Comparison of ENCODE assay signal across 8 mouse cellular contexts in the genomic region with DNA sequence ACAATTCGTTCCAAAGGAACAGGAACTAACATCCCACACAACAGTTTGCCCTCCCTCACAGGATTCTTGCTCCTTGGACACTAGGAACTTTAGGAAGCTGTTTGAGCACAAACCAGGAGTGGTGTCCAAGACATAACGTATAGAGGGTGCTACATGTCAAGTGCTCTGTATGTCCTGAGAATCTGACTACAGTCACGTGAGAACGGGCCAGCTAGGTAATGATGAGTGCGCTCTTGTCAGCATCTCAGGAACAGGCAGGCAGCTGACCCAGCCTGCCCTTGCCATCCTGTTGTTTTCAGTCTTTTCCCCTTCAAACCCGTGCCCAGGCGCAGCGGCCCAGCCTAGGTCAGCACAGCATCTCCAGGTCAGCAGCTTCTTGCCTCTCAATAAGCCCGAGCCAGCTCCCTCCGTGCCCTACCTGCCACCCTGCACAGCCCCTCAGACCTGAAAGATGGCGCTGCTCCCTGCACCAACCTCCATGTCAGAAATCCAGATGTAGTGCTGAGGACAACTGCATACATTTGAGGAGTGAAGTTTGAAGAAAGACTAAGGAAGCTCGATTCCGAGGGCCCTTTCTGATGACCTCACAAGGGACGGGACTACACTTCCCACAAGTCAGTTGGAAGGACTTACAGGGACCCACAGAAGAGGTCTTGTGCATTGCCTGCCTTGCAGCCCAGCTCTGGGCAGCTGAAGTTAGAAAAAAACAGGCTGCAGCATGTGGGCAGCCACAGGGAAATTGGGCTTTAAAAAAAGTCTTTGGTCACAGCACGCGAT. TPM values are rescaled to one million over a fixed set of nuclear protein-coding genes. Genes with fewer than 3 reads are reported as not detected.
A peak's percentile ranks its signal among the peaks of the same experiment; 100 is the strongest.
DNase-seq lines count a peak whose midpoint lies in the region; ATAC-seq and TF ChIP-seq lines count a peak whose summit lies in the region.
"Not testable (repeated sequence)": the region's sequence is repeated elsewhere in the genome, so short reads cannot be mapped to it uniquely, and the experiment has no call there.

No protein-coding gene starts in this region.

- H3K4me3 ChIP-seq in C2C12 (ENCODE audit: insufficient read depth, poor library complexity, severe bottlenecking): peak overlapping the region; percentile 37
- peak overlapping the region; percentile 64 for H3K4me3 ChIP-seq in erythroblast, embryonic 14.5 days (replicated peaks)
- H3K4me3 ChIP-seq in heart, embryonic 11.5 days (ENCODE audit: low read depth, low read length): peak overlapping the region; percentile 53
- H3K4me3 ChIP-seq in kidney, embryonic 16.5 days (ENCODE audit: low read length): peak overlapping the region; percentile 85
- H3K4me3 ChIP-seq in liver, adult 2 months (ENCODE audit: insufficient read depth, low read depth, low read length): peak overlapping the region; percentile 93
- peak overlapping the region; percentile 54 for H3K4me3 ChIP-seq in myocyte

- not testable (repeated sequence) for TF ChIP-seq CTCF in C2C12 (IDR thresholded peaks at IDR 0.05; ENCODE audit: control insufficient read depth, insufficient read depth, insufficient read length); brain, embryonic 14.5 days (IDR thresholded peaks at IDR 0.05; ENCODE audit: borderline replicate concordance, extremely low read depth, insufficient read depth, insufficient read length); liver, adult 2 months (IDR thresholded peaks at IDR 0.05; ENCODE audit: low read depth, low read length)

- H3K79me2 ChIP-seq in C2C12 (ENCODE audit: control insufficient read depth, insufficient read depth); liver, adult 2 months (ENCODE audit: control insufficient read depth, insufficient read depth, low read length); myocyte (ENCODE audit: control insufficient read depth, insufficient read depth): not testable (repeated sequence)

- H3K4me1 ChIP-seq in erythroblast, embryonic 14.5 days (ENCODE audit: control insufficient read depth): peaks cover 10% of the 10 kb centered on the region
- H3K4me1 ChIP-seq in heart, embryonic 11.5 days (ENCODE audit: control insufficient read depth, insufficient read depth, low read length); kidney, embryonic 16.5 days (ENCODE audit: insufficient read depth, low read length); liver, adult 2 months (ENCODE audit: control insufficient read depth, insufficient read depth, low read length): not testable (repeated sequence)

- not testable (repeated sequence) for H3K36me3 ChIP-seq in C2C12 (ENCODE audit: control insufficient read depth, insufficient read depth); erythroblast, embryonic 14.5 days (ENCODE audit: control insufficient read depth); heart, embryonic 11.5 days (ENCODE audit: control insufficient read depth, insufficient read depth, low read length); kidney, embryonic 16.5 days (ENCODE audit: insufficient read depth, low read length); liver, adult 2 months (ENCODE audit: control insufficient read depth, insufficient read depth, low read length); myocyte (ENCODE audit: control insufficient read depth, insufficient read depth); splenic B cell, adult 2 months (ENCODE audit: control insufficient read depth, insufficient read depth, low read length, poor library complexity, severe bottlenecking)

- 20% methylated on average over 16 of the region's 16 CpGs for WGBS in heart, embryonic 11.5 days (ENCODE audit: insufficient replicate concordance)
- 11% methylated on average over 16 of the region's 16 CpGs for WGBS in kidney, embryonic 16.5 days
- 11% methylated on average over 16 of the region's 16 CpGs for WGBS in liver, adult 2 months

- not testable (repeated sequence) for H3K27ac ChIP-seq in heart, embryonic 11.5 days (ENCODE audit: low read depth, low read length); kidney, embryonic 16.5 days (ENCODE audit: low read length); liver, adult 2 months (replicated peaks; ENCODE audit: insufficient read depth, low read depth, low read length)

- ATAC-seq in heart, embryonic 11.5 days (replicated peaks; ENCODE audit: insufficient number of reproducible peaks, low FRiP score, low TSS enrichment): peak; percentile 100
- peak; percentile 100 for ATAC-seq in kidney, embryonic 16.5 days (ENCODE audit: low FRiP score, low TSS enrichment)

- peak overlapping the region; percentile 68 for H3K4me2 ChIP-seq in heart, embryonic 11.5 days
- H3K4me2 ChIP-seq in kidney, embryonic 16.5 days (replicated peaks; ENCODE audit: low read depth, low read length): peak overlapping the region; percentile 72
- H3K4me2 ChIP-seq in myocyte (ENCODE audit: low read depth): peak overlapping the region; percentile 95

- H3K27me3 ChIP-seq in C2C12 (ENCODE audit: control insufficient read depth, insufficient read depth, insufficient read length); erythroblast, embryonic 14.5 days (ENCODE audit: control insufficient read depth); heart, embryonic 11.5 days (ENCODE audit: control insufficient read depth, insufficient read depth, low read length); kidney, embryonic 16.5 days (ENCODE audit: insufficient read depth, low read length); liver, adult 2 months (ENCODE audit: control insufficient read depth, insufficient read depth, low read length); myocyte (ENCODE audit: control insufficient read depth, insufficient read depth, insufficient read length); splenic B cell, adult 2 months (ENCODE audit: control insufficient read depth, insufficient read depth, low read length, poor library complexity, severe bottlenecking): not testable (repeated sequence)

- H3K9me3 ChIP-seq in erythroblast, embryonic 14.5 days (ENCODE audit: control insufficient read depth, low read length); heart, embryonic 11.5 days (replicated peaks; ENCODE audit: control insufficient read depth, low read length); kidney, embryonic 16.5 days (ENCODE audit: low read length): not testable (repeated sequence)

- peak overlapping the region; percentile 74 for H3K9ac ChIP-seq in heart, embryonic 11.5 days (ENCODE audit: low read depth, low read length)
- H3K9ac ChIP-seq in kidney, embryonic 16.5 days (replicated peaks; ENCODE audit: low read length): peak overlapping the region; percentile 89
- peak overlapping the region; percentile 81 for H3K9ac ChIP-seq in liver, adult 2 months (ENCODE audit: low read depth, low read length)

- H3K79me3 ChIP-seq in C2C12 (ENCODE audit: low read depth): not testable (repeated sequence)

- TF ChIP-seq POLR2A in brain, embryonic 14.5 days (IDR thresholded peaks at IDR 0.05; ENCODE audit: borderline replicate concordance, extremely low read depth, insufficient read depth, insufficient read length, poor library complexity, severe bottlenecking): peak; percentile 16; the same call in 1 of the 2 replicates
- not testable (repeated sequence) for TF ChIP-seq POLR2A in liver, adult 2 months (IDR thresholded peaks at IDR 0.05; ENCODE audit: extremely low read depth, insufficient read depth, low read length); myocyte (IDR thresholded peaks at IDR 0.05; ENCODE audit: insufficient read length, low read depth)

- H3ac ChIP-seq in C2C12 (ENCODE audit: control insufficient read depth, insufficient read length, low read depth) (peak overlapping the region; percentile 67), myocyte (ENCODE audit: control insufficient read depth, insufficient read length) (peak overlapping the region; percentile 37)

- DNase-seq in brain, embryonic 14.5 days (ENCODE audit: low read depth): peak; percentile 97
- DNase-seq in liver, adult 2 months (ENCODE audit: extremely low read depth, low read depth, low spot score): peak; percentile 92
- peak; percentile 88 for DNase-seq in splenic B cell, adult 2 months (ENCODE audit: low read depth, low spot score)

RNA-seq across cellular contexts. Expression of a gene that starts 3.7 kb away (rescaled TPM):
- polyA plus RNA-seq in C2C12 (2012; fragmentation: generic; extraction: Trizol) (0.73 TPM), myocyte (2012; fragmentation: generic; extraction: Trizol) (0.52 TPM)
- 9.9 and 12.2 TPM in 2 replicates for polyA plus RNA-seq in brain, embryonic 14.5 days (2012; rRNA removed)
- polyA plus RNA-seq in erythroblast, embryonic 14.5 days (2012): 0.02 TPM in 1 of 2 replicates, not detected in the other
- 6.8 and 9.6 TPM in 2 replicates for polyA plus RNA-seq in heart, embryonic 11.5 days (2014; fragmentation: Nextera tagmentation; extraction: Ambion mirVana)
- 11.0 and 13.4 TPM in 2 replicates for polyA plus RNA-seq in kidney, embryonic 16.5 days (2015; fragmentation: Nextera tagmentation; extraction: Ambion mirVana)
- 5.5 and 6.4 TPM in 2 replicates for total RNA-seq in liver, adult 2 months (2014; rRNA removed)
- polyA plus RNA-seq in liver, adult 2 months (2012; rRNA removed): 1.5 and 2.3 TPM in 2 replicates

RNA-seq across cellular contexts. Expression of a gene that starts 45.6 kb away (rescaled TPM):
- 0.68 TPM for polyA plus RNA-seq in C2C12 (2012; fragmentation: generic; extraction: Trizol)
- polyA plus RNA-seq in brain, embryonic 14.5 days (2012; rRNA removed): 3.6 and 4.3 TPM in 2 replicates
- polyA plus RNA-seq in erythroblast, embryonic 14.5 days (2012): under 0.01 and 0.01 TPM in 2 replicates
- 1.5 and 2.1 TPM in 2 replicates for polyA plus RNA-seq in heart, embryonic 11.5 days (2014; fragmentation: Nextera tagmentation; extraction: Ambion mirVana)
- polyA plus RNA-seq in kidney, embryonic 16.5 days (2015; fragmentation: Nextera tagmentation; extraction: Ambion mirVana): 3.1 TPM in 2 replicates
- 3.9 and 4.9 TPM in 2 replicates for total RNA-seq in liver, adult 2 months (2014; rRNA removed)
- 0.30 and 0.70 TPM in 2 replicates for polyA plus RNA-seq in liver, adult 2 months (2012; rRNA removed)
- 0.88 TPM for polyA plus RNA-seq in myocyte (2012; fragmentation: generic; extraction: Trizol)

RNA-seq across cellular contexts. Expression of a gene that starts 45.6 kb away (rescaled TPM):
- polyA plus RNA-seq in C2C12 (2012; fragmentation: generic; extraction: Trizol) (0.23 TPM), myocyte (2012; fragmentation: generic; extraction: Trizol) (0.30 TPM)
- polyA plus RNA-seq in brain, embryonic 14.5 days (2012; rRNA removed): not detected in 2 replicates
- polyA plus RNA-seq in erythroblast, embryonic 14.5 days (2012): not detected in 2 replicates
- polyA plus RNA-seq in heart, embryonic 11.5 days (2014; fragmentation: Nextera tagmentation; extraction: Ambion mirVana): 0.66 TPM in 1 of 2 replicates, not detected in the other
- polyA plus RNA-seq in kidney, embryonic 16.5 days (2015; fragmentation: Nextera tagmentation; extraction: Ambion mirVana): not detected in 2 replicates
- not detected in 2 replicates for total RNA-seq in liver, adult 2 months (2014; rRNA removed)
- not detected in 2 replicates for polyA plus RNA-seq in liver, adult 2 months (2012; rRNA removed)

RNA-seq across cellular contexts. Expression of a gene that starts 45.8 kb away (rescaled TPM):
- 1.3 TPM for polyA plus RNA-seq in C2C12 (2012; fragmentation: generic; extraction: Trizol)
- polyA plus RNA-seq in brain, embryonic 14.5 days (2012; rRNA removed): 7.3 and 10.3 TPM in 2 replicates
- 0.03 TPM in 1 of 2 replicates, not detected in the other for polyA plus RNA-seq in erythroblast, embryonic 14.5 days (2012)
- 2.4 and 2.9 TPM in 2 replicates for polyA plus RNA-seq in heart, embryonic 11.5 days (2014; fragmentation: Nextera tagmentation; extraction: Ambion mirVana)
- 7.1 and 7.3 TPM in 2 replicates for polyA plus RNA-seq in kidney, embryonic 16.5 days (2015; fragmentation: Nextera tagmentation; extraction: Ambion mirVana)
- 7.2 and 8.5 TPM in 2 replicates for total RNA-seq in liver, adult 2 months (2014; rRNA removed)
- polyA plus RNA-seq in liver, adult 2 months (2012; rRNA removed): 0.46 and 0.65 TPM in 2 replicates
- 1.3 TPM for polyA plus RNA-seq in myocyte (2012; fragmentation: generic; extraction: Trizol)

Comparison
In these comparisons a context has a peak if more than half of its experiments do, and no peak if none do; other contexts are left out.
1. H3K4me3 ChIP-seq: peak in every context shown above with its lines; median percentile 93 in liver, adult 2 months; 85 in kidney, embryonic 16.5 days; 64 in erythroblast, embryonic 14.5 days; 54 in myocyte; 53 in heart, embryonic 11.5 days; 37 in C2C12.